ENCODE assay signal across 16 mouse cellular contexts in the genomic region with DNA sequence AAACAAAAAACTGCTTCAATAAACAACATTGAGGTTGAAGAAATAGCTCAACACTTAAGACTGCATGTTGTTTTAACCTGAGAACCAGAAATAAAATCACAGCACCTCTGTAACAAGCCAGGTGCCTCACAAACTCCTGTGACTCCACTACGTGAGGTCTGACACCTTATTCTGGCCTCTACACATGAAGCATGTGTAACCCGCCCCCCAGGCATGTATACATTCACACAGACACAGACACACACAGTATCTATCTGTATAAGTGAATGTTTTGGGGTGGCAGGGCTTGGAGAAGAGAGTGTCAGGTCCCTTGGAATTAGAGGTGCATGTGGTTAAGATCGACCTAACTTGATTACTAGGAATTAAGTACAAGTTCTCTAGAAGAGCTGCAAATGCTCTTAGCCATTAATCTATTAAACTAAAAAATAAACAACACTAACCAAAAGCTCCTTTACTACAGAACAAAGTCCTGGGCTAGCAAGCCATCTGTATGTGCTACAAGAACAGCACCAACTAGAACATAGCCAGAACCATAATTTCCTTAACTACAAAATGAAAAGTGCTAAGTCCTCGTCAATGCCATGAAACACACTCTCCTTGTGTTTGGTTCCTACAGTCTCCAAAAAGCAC.
"Had no signal": no experiment of that assay in that cellular context is flagged by ENCODE, and none has a peak within 500 bp of the region (broad histone marks: within the 10 kb centered on the region; RNA-seq: fewer than 3 reads in every experiment).

No protein-coding gene starts in this region.

- H3K9me3 ChIP-seq: lung, embryonic 15.5 days; megakaryocyte, embryonic 14.5 days; midbrain, embryonic 13.5 days; midbrain, embryonic 15.5 days; neural tube, embryonic 12.5 days; stomach, embryonic 15.5 days had no signal

- H3K4me3 ChIP-seq: lung, embryonic 15.5 days; megakaryocyte, embryonic 14.5 days; midbrain, embryonic 13.5 days; midbrain, embryonic 15.5 days; neural tube, embryonic 12.5 days; stomach, embryonic 15.5 days had no signal

- ATAC-seq: lung, postnatal 0 days; midbrain, embryonic 13.5 days; midbrain, embryonic 15.5 days had no signal

- H3K27ac ChIP-seq: lung, embryonic 15.5 days; macrophage; midbrain, embryonic 13.5 days; midbrain, embryonic 15.5 days; neural tube, embryonic 12.5 days; stomach, embryonic 15.5 days had no signal

- H3K4me1 ChIP-seq: lung, embryonic 15.5 days; midbrain, embryonic 13.5 days; midbrain, embryonic 15.5 days; neural tube, embryonic 12.5 days; stomach, embryonic 15.5 days had no signal

- H3K9ac ChIP-seq: lung, embryonic 15.5 days; midbrain, embryonic 13.5 days; midbrain, embryonic 15.5 days; neural tube, embryonic 12.5 days; stomach, embryonic 15.5 days had no signal

- H3K4me2 ChIP-seq: lung, embryonic 15.5 days; midbrain, embryonic 11.5 days; midbrain, embryonic 13.5 days; midbrain, embryonic 15.5 days; neural tube, embryonic 12.5 days; stomach, embryonic 15.5 days had no signal

- H3K27me3 ChIP-seq: lung, embryonic 15.5 days; megakaryocyte, embryonic 14.5 days; midbrain, embryonic 13.5 days; midbrain, embryonic 15.5 days; neural tube, embryonic 12.5 days; stomach, embryonic 15.5 days had no signal

- DNase-seq: lung, adult 2 months; lung, postnatal 14 days; lung, postnatal 36 days; right cerebral cortex, postnatal 14 days; thymus, adult 18-20 months; thymus, postnatal 14 days; thymus, postnatal 36 days had no signal
